Mouse (Mus musculus) large intestine, adult 2 months (tissue): ENCODE data around the gene Rbm26. TPM values are rescaled to one million over a fixed set of nuclear protein-coding genes. Genes with fewer than 3 reads are reported as not detected.
A peak's percentile ranks its signal among the peaks of the same experiment; 100 is the strongest.

ENCODE experiments used
- DNase-seq: peaks from one replicate; pipeline ENCODE4 v3.0.0-alpha.2; 2012; ENCODE audit warnings: low read depth, low spot score
- WGBS: fragments of 180-500 bp; shearing (Covaris S2); methylation state at CpG from one replicate; pipeline ENCODE4 v1.1.7; 2018; 5-methylcytosine and 5-hydroxymethylcytosine counted together
- polyA plus RNA-seq: library from polyadenylated mRNA; depleted of rRNA; stranded (reverse); fragments of >200 nt; gene quantifications from 2 replicates; pipeline ENCODE4 v1.2.3, GENCODE M21; 2012; rRNA removed

Gene Rbm26
- polyA plus RNA-seq: 4.9 and 7.5 TPM in 2 replicates

GRCm38 (mm10) chr14:105177238-105177693, at the start of gene Rbm26:
Gene Rbm26 (minus strand): TSS chr14:105177327.
- DNase-seq: peak; percentile 82

DNA sequence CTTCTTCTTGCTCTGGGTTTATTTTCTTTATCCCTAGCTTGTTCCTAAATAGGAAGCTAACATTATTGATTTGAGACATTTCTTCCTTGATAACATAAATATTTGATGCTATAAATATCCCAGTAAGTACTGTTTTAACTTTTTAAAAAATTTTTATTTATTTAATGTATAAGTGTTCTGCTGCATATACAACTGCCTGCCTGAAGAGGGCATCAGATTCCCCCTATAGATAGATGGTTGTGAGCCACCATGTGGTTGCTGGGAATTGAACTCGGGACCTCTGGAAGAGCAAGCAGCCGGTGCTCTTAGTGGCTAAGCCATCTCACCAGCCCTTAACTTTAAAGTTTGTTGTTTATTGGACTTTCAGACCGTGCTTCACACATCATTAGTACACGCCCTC, 48.7 kb upstream of the Rbm26 start:
- WGBS: 73% methylated on average over 4 of the region's 4 CpGs
- no peak for DNase-seq

More at GRCm38 (mm10) chr14:105177238-105177693, at the start of gene Rbm26:
- under 1% methylated on average over 28 of the region's 28 CpGs for WGBS

DNA sequence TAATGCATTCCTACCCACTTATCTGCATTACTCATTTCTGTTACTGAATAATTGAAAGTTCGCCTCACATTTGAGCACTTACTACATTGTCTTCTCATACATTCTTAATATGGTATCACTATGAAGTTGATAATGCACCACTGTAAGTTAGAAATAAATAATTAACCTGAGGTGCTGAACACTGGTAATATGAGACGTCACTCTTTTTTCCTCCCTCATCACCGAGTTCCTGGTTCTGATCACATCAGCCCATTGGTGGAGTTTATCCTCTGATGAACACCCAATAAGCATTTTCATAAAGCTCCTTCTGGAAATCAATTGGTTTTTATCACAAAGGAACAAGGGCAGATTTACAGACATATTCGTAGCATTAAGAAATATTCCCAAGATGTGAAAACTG, 45.1 kb upstream of the Rbm26 start:
- WGBS: 56% methylated on average over 4 of the region's 4 CpGs
- DNase-seq: no peak

DNA sequence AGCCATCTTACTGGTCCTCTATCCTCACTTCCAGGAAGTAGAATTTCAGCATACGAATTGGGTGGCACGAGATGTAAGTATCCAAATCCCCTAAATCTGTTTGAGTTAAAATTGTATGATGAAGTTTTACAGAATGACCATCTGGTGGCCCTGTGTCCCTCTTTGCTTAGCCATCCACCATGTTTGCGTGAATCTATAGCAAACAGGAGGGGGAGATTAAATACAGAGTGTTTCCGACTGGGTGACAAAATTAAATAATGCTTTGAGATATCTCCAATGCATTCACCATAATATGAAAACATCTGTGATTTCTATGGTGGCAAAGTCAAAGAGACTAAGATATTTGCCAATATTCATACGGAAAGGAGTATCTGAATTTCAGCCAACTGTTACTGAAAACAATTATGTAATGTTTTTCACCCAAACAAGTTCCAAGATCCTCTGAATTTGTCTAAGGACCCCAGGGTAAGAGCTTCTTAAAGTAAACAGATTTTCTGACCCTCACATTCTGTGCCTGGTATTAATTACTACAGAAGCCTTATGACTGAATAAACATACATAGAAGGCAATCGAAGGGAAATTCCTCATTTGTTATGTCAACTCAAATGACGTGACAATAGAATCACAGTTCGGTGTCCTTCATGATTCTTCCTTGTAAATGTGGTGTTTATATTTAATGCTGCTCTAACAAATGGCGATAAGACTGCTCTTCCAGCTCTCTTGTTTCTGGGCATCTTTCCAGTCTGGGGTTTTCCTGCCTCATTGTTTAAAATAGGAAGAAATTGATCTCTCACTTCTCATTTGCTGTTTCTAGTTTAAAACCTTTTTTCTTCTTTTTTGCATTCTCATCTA, 42.6 kb upstream of the Rbm26 start:
- WGBS: 54% methylated on average over 9 of the region's 9 CpGs
- no peak for DNase-seq

DNA sequence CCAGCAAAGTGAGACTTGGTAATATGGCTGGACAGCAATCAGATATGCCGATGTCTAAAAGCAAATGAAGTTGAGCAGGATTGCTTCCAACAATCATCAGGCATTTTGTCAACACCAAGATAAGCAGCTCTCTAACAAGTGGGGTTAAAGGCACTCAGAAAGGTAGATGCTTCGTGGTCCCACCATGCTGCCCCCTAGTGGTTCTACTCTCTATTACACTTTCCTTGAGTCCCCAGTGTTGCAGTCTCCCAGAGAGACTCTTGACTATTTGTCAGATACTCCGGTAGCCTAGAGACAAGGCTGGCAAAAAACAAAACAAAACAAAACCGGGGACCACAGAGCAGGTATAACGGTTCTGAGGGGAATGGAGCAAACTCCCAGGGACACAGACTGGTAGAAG, 21.3 kb upstream of the Rbm26 start:
- no peak for DNase-seq
- 48% methylated on average over 5 of the region's 5 CpGs for WGBS

GRCm38 (mm10) chr14:105194682-105195081, 17.6 kb upstream of the Rbm26 start:
- 70% methylated on average over 4 of the region's 4 CpGs for WGBS
- DNase-seq: no peak

DNA sequence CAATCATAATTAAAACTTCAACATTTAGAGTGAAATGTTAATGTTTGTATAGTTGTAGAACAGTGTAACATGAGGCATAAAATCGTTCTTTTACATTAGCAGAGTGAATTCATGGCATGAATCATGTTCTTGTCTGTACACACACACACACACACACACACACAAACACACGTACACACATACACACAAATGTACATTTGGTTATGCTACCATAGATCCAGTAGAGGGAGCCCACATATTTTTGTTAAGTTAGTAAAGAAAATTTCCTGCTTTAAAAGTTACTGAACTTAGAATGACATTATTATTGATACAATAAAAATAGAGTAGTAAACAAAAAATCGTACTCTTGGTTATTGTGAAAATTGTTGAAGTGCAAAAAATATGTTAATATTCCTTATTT, 7.7 kb upstream of the Rbm26 start:
- DNase-seq: no peak
- WGBS: 18% methylated on average over 3 of the region's 3 CpGs

DNA sequence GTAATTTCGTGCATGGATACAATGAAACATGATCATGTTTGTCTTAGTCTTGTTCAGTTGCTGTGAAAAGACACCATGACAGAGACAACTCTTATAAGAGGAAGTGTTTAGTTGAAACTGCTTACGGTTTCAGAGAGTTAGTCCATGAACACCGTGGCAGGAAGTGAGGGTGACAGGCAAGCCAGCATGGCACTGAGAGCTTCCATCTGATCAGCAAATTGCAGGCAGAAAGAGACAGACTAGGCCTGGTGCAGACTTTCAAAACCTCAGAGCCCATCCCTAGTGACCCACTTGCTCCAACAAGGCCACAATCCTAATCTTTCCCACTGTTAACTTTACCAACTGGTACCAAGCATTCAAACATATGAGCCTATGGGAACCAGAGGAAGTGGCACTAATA, 5.7 kb upstream of the Rbm26 start:
- WGBS: 67% methylated on average over 3 of the region's 3 CpGs

GRCm38 (mm10) chr14:105179733-105180132, 2.6 kb upstream of the Rbm26 start:
- WGBS: 96% methylated on average over 3 of the region's 3 CpGs
- no peak for DNase-seq

More for the DNA sequence above, 5.7 kb upstream of the Rbm26 start:
- no peak for DNase-seq

GRCm38 (mm10) chr14:105178996-105179395, 1.9 kb upstream of the Rbm26 start:
- DNase-seq: no peak
- WGBS: 74% methylated on average over 7 of the region's 7 CpGs

GRCm38 (mm10) chr14:105176381-105177168, 552 bp downstream of the Rbm26 start:
- DNase-seq: no peak
- WGBS: 1% methylated on average over 74 of the region's 74 CpGs

GRCm38 (mm10) chr14:105167181-105167580, 9.9 kb downstream of the Rbm26 start:
- WGBS: 94% methylated on average over 1 of the region's 1 CpGs
- no peak for DNase-seq

- DNase-seq: no peak
- WGBS: 18% methylated on average over 4 of the region's 4 CpGs
Observed at GRCm38 (mm10) chr14:105164793-105165192, 12.3 kb downstream of the Rbm26 start.

- no peak for DNase-seq
- 97% methylated on average over 1 of the region's 1 CpGs for WGBS
Observed at GRCm38 (mm10) chr14:105161334-105161733, 15.8 kb downstream of the Rbm26 start.

DNA sequence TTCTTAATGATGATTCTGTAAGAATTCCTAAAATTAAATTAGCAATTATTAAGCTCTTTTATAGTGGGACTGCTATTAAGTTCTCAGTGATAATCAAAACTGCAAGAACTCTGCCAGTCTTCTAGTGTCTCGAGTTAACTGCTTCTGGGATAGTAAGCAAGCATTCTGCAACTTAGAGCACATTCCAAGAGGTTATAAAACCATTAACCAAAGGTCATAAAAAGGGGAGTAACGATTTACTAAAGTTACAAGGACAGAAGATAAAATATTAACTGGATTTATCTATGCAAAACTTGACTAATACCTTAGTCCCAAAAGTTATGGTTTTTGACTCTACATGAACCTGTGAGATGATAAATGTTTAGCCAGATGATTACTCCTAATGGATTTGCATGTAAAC, 18.6 kb downstream of the Rbm26 start:
- 18% methylated on average over 2 of the region's 2 CpGs for WGBS

GRCm38 (mm10) chr14:105134076-105134475, 43.1 kb downstream of the Rbm26 start:
- no peak for DNase-seq
- WGBS: 93% methylated on average over 3 of the region's 3 CpGs

More for the DNA sequence above, 18.6 kb downstream of the Rbm26 start:
- DNase-seq: no peak

- 82% methylated on average over 4 of the region's 4 CpGs for WGBS
- DNase-seq: no peak
Observed at GRCm38 (mm10) chr14:105127715-105128385, 49.3 kb downstream of the Rbm26 start.

DNA sequence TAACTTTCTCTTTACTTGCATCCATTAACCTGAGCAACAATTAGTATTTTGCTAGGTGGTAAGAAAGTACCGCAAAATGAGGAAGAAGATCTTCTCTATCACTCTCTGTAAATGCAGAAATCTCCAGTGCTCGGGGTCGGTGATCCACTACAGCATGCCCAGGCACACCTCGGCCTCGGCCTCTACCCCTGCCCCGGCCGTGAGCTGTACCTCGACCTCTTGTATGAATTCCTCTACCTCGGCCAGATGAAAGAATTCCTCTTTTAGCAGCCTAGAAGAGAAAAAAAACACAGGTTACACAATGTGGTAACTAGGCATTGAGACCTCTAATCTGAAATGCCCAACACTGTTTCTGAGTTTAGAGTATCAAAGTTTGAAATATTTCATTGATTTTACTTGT, 52.6 kb downstream of the Rbm26 start:
- no peak for DNase-seq
- WGBS: 92% methylated on average over 9 of the region's 9 CpGs

DNA sequence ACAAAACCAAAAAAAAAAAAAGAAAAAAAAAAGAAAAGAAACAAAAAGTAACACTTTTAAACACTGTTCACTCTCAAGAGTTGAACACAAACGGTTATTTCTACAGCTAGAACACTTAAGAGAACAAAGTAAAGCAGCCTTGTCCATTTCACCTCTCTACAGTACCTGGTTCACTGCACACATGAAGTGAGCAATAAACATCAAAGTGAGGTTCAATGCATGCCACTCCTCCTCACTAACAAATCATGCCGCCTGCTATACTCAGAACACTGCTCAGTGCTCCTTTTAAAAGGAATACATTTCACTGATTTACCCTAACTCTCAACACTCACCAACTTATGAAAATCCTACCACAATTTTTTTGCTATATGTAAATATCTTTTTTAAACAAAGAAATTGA, 61.7 kb downstream of the Rbm26 start:
- DNase-seq: no peak
- WGBS: 80% methylated on average over 2 of the region's 2 CpGs

- 97% methylated on average over 2 of the region's 2 CpGs for WGBS
- DNase-seq: no peak
Observed at GRCm38 (mm10) chr14:105106252-105106651, 70.9 kb downstream of the Rbm26 start.
